Mouse (Mus musculus): Measurements from ENCODE around the gene Pno1.

Gene Pno1

DNA sequence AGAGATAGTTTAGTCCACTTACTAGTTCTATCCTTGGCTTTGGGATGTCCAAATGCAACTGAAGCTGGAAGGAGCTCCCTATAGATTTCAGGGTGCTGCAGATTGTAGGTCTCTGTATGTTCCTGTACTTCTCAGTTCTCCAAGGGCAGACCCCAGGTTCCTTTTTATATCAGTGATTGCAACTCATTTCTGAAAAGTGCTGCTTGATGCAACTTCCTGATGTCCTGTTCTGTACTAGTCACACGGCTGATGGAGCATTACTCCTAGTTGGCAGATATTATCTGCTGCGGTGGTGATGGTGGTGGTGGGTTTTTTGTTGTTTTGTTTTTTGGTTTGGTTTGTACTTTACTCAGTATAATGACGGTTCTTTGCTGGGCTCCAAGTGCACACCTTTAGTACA, 30.6 kb downstream of the Pno1 start:
- DNase-seq (ENCODE audit: low spot score in 2 of 2): no peak

DNA sequence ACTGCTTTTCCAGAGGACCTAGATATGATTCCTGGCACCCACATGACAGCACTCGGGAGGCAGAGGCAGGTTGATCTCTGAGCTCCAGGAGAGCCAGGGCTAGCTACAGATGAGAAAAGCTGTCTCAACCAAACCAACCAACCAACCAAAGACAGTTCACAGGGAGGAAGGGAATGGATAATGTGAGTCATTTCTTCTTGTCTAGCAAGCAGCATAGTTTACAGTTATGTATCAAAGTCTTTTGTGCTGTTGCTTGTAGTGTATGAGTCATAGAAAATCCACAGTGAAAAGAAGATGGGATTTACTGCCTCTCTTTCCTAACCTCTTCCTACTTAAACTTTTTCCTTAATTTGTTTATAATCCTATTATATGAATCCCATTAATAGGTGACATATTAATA, 34.7 kb downstream of the Pno1 start:
- DNase-seq (ENCODE audit: low spot score in 2 of 2): no peak

DNA sequence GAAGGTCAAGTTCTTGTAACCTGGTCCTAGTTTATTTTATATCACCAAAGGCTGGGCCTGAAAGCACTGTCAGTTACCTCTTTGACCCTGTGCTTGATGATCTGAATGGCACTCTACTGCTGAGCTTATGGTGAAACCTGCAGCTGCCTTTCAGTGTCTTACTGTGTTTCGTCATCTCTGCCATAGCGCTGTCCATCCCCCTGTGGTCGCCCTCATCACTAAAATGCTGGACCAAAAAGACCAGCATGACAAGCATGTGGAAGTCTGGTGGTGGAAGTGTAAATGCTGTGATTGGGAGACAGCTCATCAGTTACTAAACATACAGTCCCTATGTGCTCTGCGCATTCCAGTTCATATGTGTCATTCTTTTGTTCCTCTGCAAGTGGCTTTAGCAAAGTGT, 39.1 kb downstream of the Pno1 start:
- no peak for DNase-seq (ENCODE audit: low spot score in 2 of 2)

- no peak for DNase-seq (ENCODE audit: low spot score in 2 of 2)
Measured at GRCm38 (mm10) chr11:17170938-17171729, 40.2 kb downstream of the Pno1 start.

DNA sequence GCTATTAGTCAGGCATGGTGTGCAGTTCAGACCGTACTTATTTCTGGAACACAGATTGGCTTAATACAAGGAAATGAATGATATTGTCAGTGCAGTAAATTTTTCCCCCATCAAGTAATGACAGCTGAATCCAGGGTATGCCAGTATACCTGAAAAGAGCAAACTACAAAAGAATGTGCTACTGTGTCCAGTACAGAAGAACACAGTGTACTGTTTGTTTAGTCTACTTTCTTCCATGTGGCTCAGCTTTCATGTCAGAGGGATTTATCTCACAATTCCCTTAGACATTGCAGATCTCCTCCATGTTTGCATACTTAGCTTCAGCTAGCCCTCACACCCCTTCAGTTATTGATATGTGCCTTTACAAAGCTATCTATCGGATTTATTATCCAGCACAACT, 42.1 kb downstream of the Pno1 start:
- DNase-seq (ENCODE audit: low spot score in 2 of 2): no peak

DNA sequence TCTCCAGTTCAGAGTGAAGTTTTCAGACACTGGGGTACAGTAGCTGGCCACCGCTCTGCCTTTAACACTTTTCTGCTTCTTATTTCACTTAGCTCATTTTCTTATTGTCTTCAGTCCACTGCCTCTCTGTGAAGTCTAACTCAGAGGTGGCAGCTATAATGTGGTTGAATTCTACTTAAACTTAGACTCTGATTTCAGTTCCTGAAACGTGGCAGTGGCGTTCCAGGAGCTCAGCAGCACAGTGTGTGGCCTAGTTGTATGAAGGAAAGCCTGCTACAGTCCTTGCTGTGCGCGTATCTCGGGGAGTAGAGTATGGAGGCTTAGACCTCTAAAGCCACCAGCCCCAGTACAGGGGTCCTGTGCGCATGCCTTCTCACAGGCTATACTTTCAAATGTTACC, 44.7 kb downstream of the Pno1 start:
- peak; percentile 64 to 71 for DNase-seq (ENCODE audit: low spot score in 2 of 2)

- DNase-seq (ENCODE audit: low spot score in 2 of 2): no peak
Measured at GRCm38 (mm10) chr11:17163956-17164355, 47.4 kb downstream of the Pno1 start.

DNA sequence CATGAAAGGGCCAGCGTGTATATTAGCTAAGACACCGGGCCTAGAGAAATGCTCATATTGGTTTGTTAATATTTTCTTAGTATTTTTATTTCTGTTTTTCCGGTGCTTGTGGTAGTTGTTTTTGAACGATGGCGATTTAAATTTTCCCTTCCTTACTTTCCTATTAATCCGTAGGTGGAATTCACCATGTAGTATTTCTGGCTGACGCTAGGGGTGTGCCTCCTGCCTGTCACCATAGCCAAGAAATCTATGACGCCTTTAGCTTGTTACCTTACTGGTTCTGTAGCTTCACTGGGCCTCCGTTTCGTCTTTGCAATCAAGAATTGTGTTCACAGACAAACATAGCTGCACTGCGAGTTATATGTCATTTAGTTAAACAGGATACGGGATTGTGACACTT, 51.1 kb downstream of the Pno1 start:
- peak; percentile 54 to 60 for DNase-seq (ENCODE audit: low spot score in 2 of 2)

- DNase-seq (ENCODE audit: low spot score in 2 of 2): peak; percentile 22 to 36
Measured at GRCm38 (mm10) chr11:17159738-17160241, 51.6 kb downstream of the Pno1 start.

- peak; percentile 96 for DNase-seq (ENCODE audit: low spot score in 2 of 2)
Measured at GRCm38 (mm10) chr11:17158858-17159737, 52.3 kb downstream of the Pno1 start, which contains the start of gene Ppp3r1. Gene Ppp3r1, plus strand, starts transcription at chr11:17159263.

Measured in spleen, postnatal 36 days (tissue).